Mouse (Mus musculus) gonadal fat pad, adult 2 months (tissue): ENCODE measurements around the gene Trub2. TPM values are rescaled to one million over a fixed set of nuclear protein-coding genes. Genes with fewer than 3 reads are reported as not detected.

Source experiments
- DNase-seq: peaks from one replicate; pipeline ENCODE4 v3.0.0-alpha.2; 2012; ENCODE audit warnings: low read depth
- polyA plus RNA-seq: library from polyadenylated mRNA; depleted of rRNA; stranded (reverse); fragments of >200 nt; gene quantifications from 2 replicates; pipeline ENCODE4 v1.2.3, GENCODE M21; 2012; rRNA removed

Gene Trub2
- polyA plus RNA-seq, 1 experiment = 73.3 TPM

- DNase-seq = no peak
These were observed 63.5 kb downstream of the Trub2 start for GRCm38 (mm10) chr2:29724664-29725365.

GRCm38 (mm10) chr2:29723132-29723531, 65.2 kb downstream of the Trub2 start:
- no peak for DNase-seq

GRCm38 (mm10) chr2:29718581-29718980, 69.7 kb downstream of the Trub2 start:
- no peak for DNase-seq

GRCm38 (mm10) chr2:29716691-29717090, 71.6 kb downstream of the Trub2 start:
- no peak for DNase-seq

- no peak for DNase-seq
These were observed 72.2 kb downstream of the Trub2 start for GRCm38 (mm10) chr2:29716143-29716542.

GRCm38 (mm10) chr2:29714127-29714526, 74.2 kb downstream of the Trub2 start:
- DNase-seq = no peak

GRCm38 (mm10) chr2:29713501-29713900, 74.8 kb downstream of the Trub2 start:
- no peak for DNase-seq

- no peak for DNase-seq
These were observed 76.4 kb downstream of the Trub2 start for GRCm38 (mm10) chr2:29711877-29712276.

Other genes starting within 250 kb of the Trub2 start
- 45.3 and 52.4 TPM in 2 replicates for gene Rapgef1, start 168.8 kb downstream of the Trub2 start, polyA plus RNA-seq
- 0.09 TPM in 1 of 2 replicates, not detected in the other for gene Gm13420, start 36.8 kb downstream of the Trub2 start, polyA plus RNA-seq
- gene Gm13547, start 29.2 kb downstream of the Trub2 start, polyA plus RNA-seq = not detected in 2 replicates
- gene Coq4, start 1.0 kb downstream of the Trub2 start, polyA plus RNA-seq = 23.1 and 34.4 TPM in 2 replicates
- gene Slc27a4, start 14.1 kb upstream of the Trub2 start, polyA plus RNA-seq = 64.2 and 65.8 TPM in 2 replicates
- 41.9 and 61.3 TPM in 2 replicates for gene Urm1, start 31.6 kb upstream of the Trub2 start, polyA plus RNA-seq
- 15.0 and 22.4 TPM in 2 replicates for gene Cercam, start 80.7 kb upstream of the Trub2 start, polyA plus RNA-seq
- 30.6 and 41.7 TPM in 2 replicates for gene Odf2, start 100.7 kb upstream of the Trub2 start, polyA plus RNA-seq
- 19.3 and 24.5 TPM in 2 replicates for gene Gle1, start 146.9 kb upstream of the Trub2 start, polyA plus RNA-seq
- gene Sptan1, start 177.1 kb upstream of the Trub2 start, polyA plus RNA-seq = 150 and 210 TPM in 2 replicates